Mouse (Mus musculus) liver, embryonic 12.5 days (tissue): ENCODE measurements around the gene Atg5. TPM values are rescaled to one million over a fixed set of nuclear protein-coding genes. Genes with fewer than 3 reads are reported as not detected.
A peak's percentile ranks its signal among the peaks of the same experiment; 100 is the strongest.

Experiments
- ATAC-seq: fragments of 200-750 bp; cut with Nextera tagmentation; 2 replicates; pipeline ENCODE4 v1.8.0; 2017; ENCODE audit warnings: moderate number of reproducible peaks, mild to moderate bottlenecking, moderate library complexity
- H3K27ac ChIP-seq: fragments of 300-500 bp; sonication (generic); 2 replicates; pipeline ENCODE4 v1.5.1; 2016; ENCODE audit warnings: mild to moderate bottlenecking
- H3K27me3 ChIP-seq: fragments of 300-500 bp; sonication (generic); replicated peaks from 2 replicates; pipeline ENCODE4 v1.6.1; 2016; ENCODE audit warnings: mild to moderate bottlenecking, moderate library complexity
- H3K36me3 ChIP-seq: fragments of 300-500 bp; sonication (generic); 2 replicates; pipeline ENCODE4 v1.6.1; 2016; ENCODE audit warnings: mild to moderate bottlenecking, moderate library complexity
- H3K4me1 ChIP-seq: fragments of 300-500 bp; sonication (generic); 2 replicates; pipeline ENCODE4 v1.6.1; 2016
- H3K4me2 ChIP-seq: fragments of 300-500 bp; sonication (generic); 2 replicates; pipeline ENCODE4 v1.6.1; 2016; ENCODE audit warnings: mild to moderate bottlenecking, moderate library complexity
- H3K4me3 ChIP-seq: fragments of 300-500 bp; sonication (generic); 2 replicates; pipeline ENCODE4 v1.5.1; 2016; ENCODE audit warnings: mild to moderate bottlenecking, moderate library complexity
- H3K9ac ChIP-seq: fragments of 300-500 bp; sonication (generic); 2 replicates; pipeline ENCODE4 v1.6.1; 2016; ENCODE audit warnings: mild to moderate bottlenecking, moderate library complexity
- H3K9me3 ChIP-seq: fragments of 300-500 bp; sonication (generic); replicated peaks from 2 replicates; pipeline ENCODE4 v1.6.1; 2016; ENCODE audit warnings: mild to moderate bottlenecking, moderate library complexity
- whole genome bisulfite sequencing: fragments of 180-500 bp; shearing (Covaris S2); methylation state at CpG from one replicate; pipeline ENCODE4 v1.1.7; 2016; ENCODE audit not compliant: insufficient replicate concordance; 5-methylcytosine and 5-hydroxymethylcytosine counted together
- polyA plus RNA-seq: library from polyadenylated mRNA; unstranded; fragments of >200 nt; fragmentation: Nextera tagmentation; extraction: Ambion mirVana; gene quantifications from 2 replicates; pipeline ENCODE4 v1.2.1, GENCODE M21; 2016

Gene Atg5
- polyA plus RNA-seq, 1 experiment from 2014 or later, result 26.9 TPM

GRCm38 (mm10) chr10:44338571-44338970 lies 70.4 kb downstream of the Atg5 start:
- no peak for ATAC-seq
- no peaks in the 10 kb centered on the region for H3K9me3 ChIP-seq
- H3K27me3 ChIP-seq, result no peaks in the 10 kb centered on the region
- no peak overlapping the region for H3K4me2 ChIP-seq
- 79% methylated on average over 6 of the region's 6 CpGs for WGBS
- H3K27ac ChIP-seq, result peak overlapping the region; percentile 81; the same call in 1 of the 2 replicates
- H3K36me3 ChIP-seq, result 0 out of 2 replicates have a peak, but pooled peaks cover 5% of the 10 kb centered on the region
- H3K9ac ChIP-seq, result no peak overlapping the region
- H3K4me3 ChIP-seq, result no peak overlapping the region
- H3K4me1 ChIP-seq, result peaks cover 60% of the 10 kb centered on the region

- no peak overlapping the region for H3K4me3 ChIP-seq
- H3K9me3 ChIP-seq, result no peaks in the 10 kb centered on the region
- H3K4me1 ChIP-seq, result peaks cover 54% of the 10 kb centered on the region
- H3K9ac ChIP-seq, result no peak overlapping the region
- ATAC-seq, result no peak
- no peak overlapping the region for H3K27ac ChIP-seq
- 0 out of 2 replicates have a peak, but pooled peaks cover 5% of the 10 kb centered on the region for H3K36me3 ChIP-seq
- H3K27me3 ChIP-seq, result no peaks in the 10 kb centered on the region
- H3K4me2 ChIP-seq, result no peak overlapping the region
- WGBS, result 54% methylated on average over 5 of the region's 5 CpGs
Observed at GRCm38 (mm10) chr10:44339326-44339725, 71.2 kb downstream of the Atg5 start.

- peaks cover 40% of the 10 kb centered on the region for H3K4me1 ChIP-seq
- no peak for ATAC-seq
- no peak overlapping the region for H3K4me3 ChIP-seq
- H3K27me3 ChIP-seq, result no peaks in the 10 kb centered on the region
- no peak overlapping the region for H3K9ac ChIP-seq
- H3K9me3 ChIP-seq, result no peaks in the 10 kb centered on the region
- 0 out of 2 replicates have a peak, but pooled peaks cover 2% of the 10 kb centered on the region for H3K36me3 ChIP-seq
- H3K27ac ChIP-seq, result no peak overlapping the region
- H3K4me2 ChIP-seq, result no peak overlapping the region
- WGBS, result 74% methylated on average over 4 of the region's 4 CpGs
Observed at GRCm38 (mm10) chr10:44340928-44341327, 72.8 kb downstream of the Atg5 start.

GRCm38 (mm10) chr10:44341826-44342521 lies 73.8 kb downstream of the Atg5 start:
- no peak for ATAC-seq
- Histone ChIP-seq H3K4me2 (no peak overlapping the region), H3K4me3 (no peak overlapping the region), H3K36me3 (peaks cover 3% of the 10 kb centered on the region; the same call in 1 of the 2 replicates), H3K4me1 (peaks cover 30% of the 10 kb centered on the region), H3K9me3 (no peaks in the 10 kb centered on the region), H3K27me3 (no peaks in the 10 kb centered on the region), H3K9ac (no peak overlapping the region), H3K27ac (no peak overlapping the region)
- 58% methylated on average over 6 of the region's 6 CpGs for WGBS

GRCm38 (mm10) chr10:44343351-44343750 lies 75.2 kb downstream of the Atg5 start:
- Histone ChIP-seq H3K4me2 (no peak overlapping the region), H3K27ac (no peak overlapping the region), H3K4me3 (no peak overlapping the region), H3K4me1 (peaks cover 16% of the 10 kb centered on the region), H3K9me3 (no peaks in the 10 kb centered on the region), H3K27me3 (no peaks in the 10 kb centered on the region), H3K36me3 (peaks cover 7% of the 10 kb centered on the region; the same call in 1 of the 2 replicates), H3K9ac (no peak overlapping the region)
- 87% methylated on average over 3 of the region's 3 CpGs for WGBS
- ATAC-seq, result no peak

GRCm38 (mm10) chr10:44347549-44348172 lies 79.5 kb downstream of the Atg5 start:
- Histone ChIP-seq H3K27ac (no peak overlapping the region), H3K36me3 (peaks cover 11% of the 10 kb centered on the region; the same call in 1 of the 2 replicates), H3K4me3 (no peak overlapping the region), H3K9me3 (no peaks in the 10 kb centered on the region), H3K4me1 (no peaks in the 10 kb centered on the region), H3K9ac (no peak overlapping the region), H3K27me3 (no peaks in the 10 kb centered on the region), H3K4me2 (no peak overlapping the region)
- 82% methylated on average over 10 of the region's 10 CpGs for WGBS
- no peak for ATAC-seq

- Histone ChIP-seq H3K27me3 (no peaks in the 10 kb centered on the region), H3K9ac (no peak overlapping the region), H3K4me3 (no peak overlapping the region), H3K4me2 (no peak overlapping the region), H3K27ac (no peak overlapping the region), H3K4me1 (peaks cover 7% of the 10 kb centered on the region), H3K36me3 (peaks cover 11% of the 10 kb centered on the region; the same call in 1 of the 2 replicates), H3K9me3 (no peaks in the 10 kb centered on the region)
- WGBS, result 78% methylated on average over 14 of the region's 14 CpGs
- no peak for ATAC-seq
Observed at GRCm38 (mm10) chr10:44348474-44349415, 80.6 kb downstream of the Atg5 start.

GRCm38 (mm10) chr10:44353467-44353866 lies 85.3 kb downstream of the Atg5 start:
- Histone ChIP-seq H3K4me3 (no peak overlapping the region), H3K9ac (no peak overlapping the region), H3K36me3 (peaks cover 2% of the 10 kb centered on the region; the same call in 1 of the 2 replicates), H3K27me3 (no peaks in the 10 kb centered on the region), H3K9me3 (no peaks in the 10 kb centered on the region), H3K4me1 (peaks cover 28% of the 10 kb centered on the region), H3K27ac (no peak overlapping the region), H3K4me2 (no peak overlapping the region)
- 58% methylated on average over 4 of the region's 4 CpGs for WGBS
- no peak for ATAC-seq

- Histone ChIP-seq H3K9ac (no peak overlapping the region), H3K4me2 (peak overlapping the region; percentile 45), H3K4me3 (no peak overlapping the region), H3K27me3 (no peaks in the 10 kb centered on the region), H3K27ac (peak overlapping the region; percentile 13; the same call in 1 of the 2 replicates), H3K36me3 (no peaks in the 10 kb centered on the region), H3K4me1 (peaks cover 32% of the 10 kb centered on the region), H3K9me3 (no peaks in the 10 kb centered on the region)
- 24% methylated on average over 10 of the region's 10 CpGs for WGBS
- peak; percentile 88 for ATAC-seq
Observed at GRCm38 (mm10) chr10:44354393-44354792, 86.2 kb downstream of the Atg5 start.

- no peaks in the 10 kb centered on the region for H3K27me3 ChIP-seq
- no peak for ATAC-seq
- WGBS, result 78% methylated on average over 7 of the region's 7 CpGs
- H3K9ac ChIP-seq, result no peak overlapping the region
- peaks cover 32% of the 10 kb centered on the region for H3K4me1 ChIP-seq
- no peak overlapping the region for H3K4me2 ChIP-seq
- no peaks in the 10 kb centered on the region for H3K36me3 ChIP-seq
- H3K4me3 ChIP-seq, result no peak overlapping the region
- H3K27ac ChIP-seq, result no peak overlapping the region
- H3K9me3 ChIP-seq, result no peaks in the 10 kb centered on the region
Observed at GRCm38 (mm10) chr10:44355216-44355615, 87.1 kb downstream of the Atg5 start.

- Histone ChIP-seq H3K36me3 (no peaks in the 10 kb centered on the region), H3K9me3 (no peaks in the 10 kb centered on the region), H3K4me3 (no peak overlapping the region), H3K9ac (no peak overlapping the region), H3K4me2 (no peak overlapping the region), H3K27ac (no peak overlapping the region), H3K27me3 (no peaks in the 10 kb centered on the region), H3K4me1 (peaks cover 32% of the 10 kb centered on the region)
- 90% methylated on average over 5 of the region's 5 CpGs for WGBS
- ATAC-seq, result no peak
Observed at GRCm38 (mm10) chr10:44356625-44357024, 88.5 kb downstream of the Atg5 start.
